Mouse (Mus musculus) CH12.LX (cell line): ENCODE data around the gene BC067074. TPM values are rescaled to one million over a fixed set of nuclear protein-coding genes. Genes with fewer than 3 reads are reported as not detected.

Source experiments
- DNase-seq: peaks from one replicate; pipeline ENCODE4 v3.0.0-alpha.2; 2013; ENCODE audit errors: extremely low read depth
- H3K27ac ChIP-seq: 2 replicates; pipeline ENCODE4 v1.5.1; 2012; ENCODE audit warnings: low read depth, mild to moderate bottlenecking, control low read depth, moderate library complexity; ENCODE audit not compliant: insufficient read depth
- H3K27me3 ChIP-seq: replicated peaks from 2 replicates; pipeline ENCODE3; 2012; ENCODE audit warnings: inconsistent platforms
- H3K36me3 ChIP-seq, 2 experiments: replicated peaks in 1 of 2; 2 replicates each; pipeline versions ENCODE3 to v1.6.1; 2012; ENCODE audit warnings: inconsistent platforms in 1 of 2, low read length in 1 of 2, mild to moderate bottlenecking in 1 of 2, mixed read lengths in 1 of 2, moderate library complexity in 1 of 2; ENCODE audit not compliant: control insufficient read depth in 1 of 2, insufficient read depth in 1 of 2
- H3K4me1 ChIP-seq, 2 experiments: 2 replicates each; pipeline ENCODE4 v1.6.1; 2012; ENCODE audit warnings: inconsistent platforms in 1 of 2, moderate library complexity in 1 of 2; ENCODE audit not compliant: insufficient read depth in 2 of 2, control insufficient read depth in 1 of 2
- H3K4me2 ChIP-seq: 2 replicates; pipeline ENCODE4 v1.6.1; 2012; ENCODE audit warnings: low read depth, mild to moderate bottlenecking, control low read depth; ENCODE audit not compliant: poor library complexity, insufficient read depth, severe bottlenecking
- H3K4me3 ChIP-seq, 3 experiments: fragments of 150-350 bp in 1 of 3; sonication (generic) in 1 of 3; replicated peaks in 1 of 3; 2 replicates each; pipeline versions ENCODE3 to v1.5.1; 2011 to 2012; ENCODE audit warnings: low read depth in 2 of 3, low read length in 2 of 3, mild to moderate bottlenecking in 2 of 3, moderate library complexity in 2 of 3, control low read depth in 1 of 3, improper control_type of control experiment in 1 of 3, inconsistent platforms in 1 of 3, mixed read lengths in 1 of 3; ENCODE audit not compliant: poor library complexity in 1 of 3
- H3K79me2 ChIP-seq: replicated peaks from 2 replicates; pipeline ENCODE4 v1.6.1; 2012; ENCODE audit warnings: mild to moderate bottlenecking, moderate library complexity; ENCODE audit not compliant: control insufficient read depth, poor library complexity, insufficient read depth, severe bottlenecking; ENCODE audit errors: extremely low read depth
- H3K9ac ChIP-seq: 2 replicates; pipeline ENCODE4 v1.6.1; 2012; ENCODE audit warnings: low read depth, mild to moderate bottlenecking, control low read depth, moderate library complexity; ENCODE audit not compliant: insufficient read depth
- H3K9me3 ChIP-seq: replicated peaks from 2 replicates; pipeline ENCODE3; 2012; ENCODE audit warnings: low read length, inconsistent platforms, mixed read lengths
- CHD1 ChIP-seq: IDR thresholded peaks from 2 replicates; pipeline ENCODE4 v1.6.1; 2012; ENCODE audit warnings: low read depth, low read length, improper control_type of control experiment, inconsistent platforms
- CHD2 ChIP-seq: IDR thresholded peaks from 2 replicates; pipeline ENCODE4 v1.6.1; 2011; ENCODE audit warnings: low read length, improper control_type of control experiment
- CTCF ChIP-seq, 2 experiments: IDR thresholded peaks in 1 of 2; conservative IDR thresholded peaks in 1 of 2; 2 replicates each; pipeline ENCODE4 v1.5.1; 2011 to 2012; ENCODE audit warnings: low read depth in 2 of 2, low read length in 2 of 2, improper control_type of control experiment in 1 of 2, inconsistent platforms in 1 of 2, mild to moderate bottlenecking in 1 of 2, moderate library complexity in 1 of 2
- E2F4 ChIP-seq: IDR thresholded peaks from 2 replicates; pipeline ENCODE4 v1.6.1; 2011; ENCODE audit warnings: low read depth, low read length, improper control_type of control experiment; ENCODE audit not compliant: insufficient replicate concordance
- ETS1 ChIP-seq: conservative IDR thresholded peaks from 2 replicates; pipeline ENCODE4 v1.6.1; 2012; ENCODE audit warnings: low read depth, mild to moderate bottlenecking, inconsistent platforms, low read length, improper control_type of control experiment, moderate library complexity
- GABPA ChIP-seq: IDR thresholded peaks from 2 replicates; pipeline ENCODE4 v1.6.1; 2012; ENCODE audit warnings: low read depth, low read length, improper control_type of control experiment, inconsistent platforms; ENCODE audit not compliant: insufficient replicate concordance
- HCFC1 ChIP-seq: IDR thresholded peaks from 2 replicates; pipeline ENCODE4 v1.6.1; 2012; ENCODE audit warnings: low read depth, mild to moderate bottlenecking, inconsistent platforms, low read length, improper control_type of control experiment
- JUND ChIP-seq: conservative IDR thresholded peaks from 2 replicates; pipeline ENCODE4 v1.6.1; 2011; ENCODE audit warnings: low read depth, low read length, improper control_type of control experiment
- KAT2A ChIP-seq: IDR thresholded peaks from 2 replicates; pipeline ENCODE4 v1.6.1; 2012; ENCODE audit warnings: low read length, improper control_type of control experiment, inconsistent platforms; ENCODE audit not compliant: insufficient replicate concordance
- MAZ ChIP-seq: IDR thresholded peaks from 2 replicates; pipeline ENCODE4 v1.6.1; 2012; ENCODE audit warnings: low read depth, mild to moderate bottlenecking, inconsistent platforms, low read length, improper control_type of control experiment, moderate library complexity
- MEF2A ChIP-seq: IDR thresholded peaks from 2 replicates; pipeline ENCODE4 v1.6.1; 2014; ENCODE audit warnings: low read depth, mild to moderate bottlenecking, inconsistent platforms, low read length, improper control_type of control experiment, borderline replicate concordance
- MXI1 ChIP-seq: IDR thresholded peaks from 2 replicates; pipeline ENCODE4 v1.6.1; 2011; ENCODE audit warnings: mild to moderate bottlenecking, low read depth, low read length, improper control_type of control experiment
- MYC ChIP-seq: IDR thresholded peaks from 2 replicates; pipeline ENCODE4 v1.6.1; 2011; ENCODE audit warnings: low read depth, mild to moderate bottlenecking, improper control_type of control experiment, low read length
- NELFE ChIP-seq: IDR thresholded peaks from 2 replicates; pipeline ENCODE4 v1.6.1; 2011; ENCODE audit warnings: low read depth, low read length, improper control_type of control experiment
- PAX5 ChIP-seq: IDR thresholded peaks from 2 replicates; pipeline ENCODE4 v1.6.1; 2012; ENCODE audit warnings: low read length, inconsistent platforms, mixed read lengths
- POLR2A ChIP-seq: IDR thresholded peaks from 2 replicates; pipeline ENCODE4 v1.6.1; 2011; ENCODE audit warnings: low read depth, mild to moderate bottlenecking, improper control_type of control experiment, low read length
- POLR2AphosphoS2 ChIP-seq: IDR thresholded peaks from 2 replicates; pipeline ENCODE4 v1.6.1; 2011; ENCODE audit warnings: low read depth, low read length, improper control_type of control experiment
- RAD21 ChIP-seq: IDR thresholded peaks from 2 replicates; pipeline ENCODE4 v1.6.1; 2011; ENCODE audit warnings: low read depth, mild to moderate bottlenecking, low read length, improper control_type of control experiment, moderate library complexity
- RCOR1 ChIP-seq: conservative IDR thresholded peaks from 2 replicates; pipeline ENCODE4 v1.6.1; 2012; ENCODE audit warnings: low read depth, mild to moderate bottlenecking, inconsistent platforms, low read length, improper control_type of control experiment
- SIN3A ChIP-seq: IDR thresholded peaks from 2 replicates; pipeline ENCODE4 v1.6.1; 2012; ENCODE audit warnings: low read length, improper control_type of control experiment, inconsistent platforms
- TBP ChIP-seq: conservative IDR thresholded peaks from 2 replicates; pipeline ENCODE4 v1.6.1; 2011; ENCODE audit warnings: low read depth, low read length, improper control_type of control experiment
- TCF12 ChIP-seq: IDR thresholded peaks from 2 replicates; pipeline ENCODE4 v1.6.1; 2014; ENCODE audit warnings: low read depth, mild to moderate bottlenecking, inconsistent platforms, low read length, improper control_type of control experiment
- UBTF ChIP-seq: IDR thresholded peaks from 2 replicates; pipeline ENCODE4 v1.6.1; 2012; ENCODE audit warnings: low read depth, mild to moderate bottlenecking, inconsistent platforms, low read length, improper control_type of control experiment, moderate library complexity
- ZKSCAN1 ChIP-seq: IDR thresholded peaks from 2 replicates; pipeline ENCODE4 v1.6.1; 2012; ENCODE audit warnings: low read depth, inconsistent platforms, low read length, improper control_type of control experiment, borderline replicate concordance
- dilution Hi-C: fragments of 300-500 bp; cut with MboI; formaldehyde crosslinking; loops from 2 replicates; pipeline ENCODE4 v1.14.3; 2020; ENCODE audit warnings: low sequenced_read_pairs; ENCODE audit not compliant: extremely low pct_unique_long_range_greater_than_20kb, extremely low pct_ligation_motif_present
- in situ Hi-C: fragments of 300-500 bp; cut with MboI; formaldehyde crosslinking; loops from 3 replicates; pipeline ENCODE4 v1.14.3; 2019; ENCODE audit warnings: low sequenced_read_pairs, low pct_ligation_motif_present, low pct_unique_long_range_greater_than_20kb, mixed read lengths
- polyA plus RNA-seq: library from polyadenylated mRNA; unstranded; fragments of >175 nt; gene quantifications from 2 replicates; pipeline ENCODE4 v1.2.1, GENCODE M21; 2012; ENCODE audit warnings: low read depth; ENCODE audit not compliant: insufficient read length
- total RNA-seq, 2 experiments: library from RNA; depleted of rRNA; stranded (reverse); fragments of 300-350 nt in 1 of 2; fragments of >200 nt in 1 of 2; gene quantifications; 2 replicates each; pipeline ENCODE4 v1.2.3; 2012 to 2014

Gene BC067074
- total and polyA plus RNA-seq, 3 experiments: 0.93 TPM; not detected in 2

DNA sequence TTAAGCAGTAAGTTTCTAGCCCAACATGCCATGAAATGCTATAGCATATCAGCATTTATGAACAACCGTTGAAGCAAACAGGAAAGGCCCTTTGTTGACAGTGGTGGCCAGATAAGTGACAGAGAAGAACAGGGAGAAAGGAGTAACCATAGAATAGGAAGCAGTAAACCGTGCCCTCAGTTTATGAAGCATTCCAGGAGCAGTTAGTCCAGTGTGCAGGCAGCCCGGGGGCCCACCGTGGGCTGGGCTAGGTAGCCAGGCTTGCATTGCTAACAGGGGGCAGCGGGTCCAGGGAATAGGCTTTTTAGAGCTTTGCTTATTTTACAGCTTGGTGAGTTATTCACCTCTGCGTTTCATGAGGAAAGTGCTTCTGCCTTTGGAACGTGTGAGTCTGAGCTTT is 39.3 kb downstream of the BC067074 start:
- H3K4me3 ChIP-seq: no peak overlapping the region
- in situ Hi-C loops: no loop called here
- no peak overlapping the region for H3K9ac ChIP-seq
- no peaks in the 10 kb centered on the region for H3K27me3 ChIP-seq
- TF ChIP-seq GABPA (no peak), MXI1 (no peak), ETS1 (no peak), E2F4 (no peak), TBP (no peak), KAT2A (no peak), MAZ (no peak), POLR2A (no peak), PAX5 (no peak), CTCF (conservative IDR thresholded peaks at IDR 0.05 in 1 of 2, IDR thresholded peaks at IDR 0.05 in 1 of 2; ENCODE audit: low read depth in 2 of 2, low read length in 2 of 2) (no peak), POLR2AphosphoS2 (no peak), CHD2 (no peak), RAD21 (no peak), NELFE (no peak), MYC (no peak), UBTF (no peak), HCFC1 (no peak), TCF12 (no peak)
- no peak overlapping the region for H3K27ac ChIP-seq
- H3K9me3 ChIP-seq: no peaks in the 10 kb centered on the region
- H3K4me1 ChIP-seq: 0 out of 4 replicates have a peak, but pooled peaks cover 0 to under 1% of the 10 kb centered on the region in 2 experiments
- H3K36me3 ChIP-seq: no peaks in the 10 kb centered on the region
- H3K79me2 ChIP-seq: no peaks in the 10 kb centered on the region
- dilution Hi-C loops: no loop called here
- no peak for DNase-seq
- H3K4me2 ChIP-seq: no peak overlapping the region

- no peaks in the 10 kb centered on the region for H3K36me3 ChIP-seq
- DNase-seq: no peak
- no peaks in the 10 kb centered on the region for H3K27me3 ChIP-seq
- H3K4me2 ChIP-seq: no peak overlapping the region
- no peak for TF ChIP-seq MEF2A
- TF ChIP-seq SIN3A: no peak
- TF ChIP-seq CHD1: no peak
- no peak for TF ChIP-seq GABPA
- TF ChIP-seq RCOR1: no peak
- no peak for TF ChIP-seq JUND
- TF ChIP-seq POLR2AphosphoS2: no peak
- TF ChIP-seq MAZ: no peak
- no peak for TF ChIP-seq ZKSCAN1
- no peak for TF ChIP-seq CHD2
- no peak for TF ChIP-seq MXI1
- H3K4me3 ChIP-seq: no peak overlapping the region
- dilution Hi-C loops (no loop called here), in situ Hi-C loops (no loop called here)
- no peaks in the 10 kb centered on the region for H3K79me2 ChIP-seq
- peaks cover 0 to 7% of the 10 kb centered on the region in 2 experiments; a peak in 1 of 4 replicates for H3K4me1 ChIP-seq
- H3K9ac ChIP-seq: no peak overlapping the region
- no peaks in the 10 kb centered on the region for H3K9me3 ChIP-seq
- H3K27ac ChIP-seq: no peak overlapping the region
Observed at GRCm38 (mm10) chr13:113333374-113333773, 40.4 kb downstream of the BC067074 start.
